Mouse (Mus musculus) MEL (cell line): ENCODE data around the gene Cblc.

Experiments
- CTCF ChIP-seq, 3 experiments: IDR thresholded peaks in 2 of 3; conservative IDR thresholded peaks in 1 of 3; 2 replicates each; pipeline ENCODE4 v1.5.1; 2011 to 2012; ENCODE audit warnings: low read length in 3 of 3, low read depth in 2 of 3, mild to moderate bottlenecking in 2 of 3, improper control_type of control experiment in 1 of 3, inconsistent platforms in 1 of 3, mixed read lengths in 1 of 3, moderate library complexity in 1 of 3; ENCODE audit not compliant: control insufficient read depth in 1 of 3, insufficient read depth in 1 of 3, poor library complexity in 1 of 3, severe bottlenecking in 1 of 3
- EP300 ChIP-seq, 2 experiments: IDR thresholded peaks; 2 replicates each; pipeline ENCODE4 v1.6.1; 2011; ENCODE audit warnings: improper control_type of control experiment in 2 of 2, low read length in 2 of 2, low read depth in 1 of 2, mild to moderate bottlenecking in 1 of 2
- ETS1 ChIP-seq: IDR thresholded peaks from 2 replicates; pipeline ENCODE4 v1.6.1; 2012; ENCODE audit warnings: low read depth, mild to moderate bottlenecking, inconsistent platforms, low read length, improper control_type of control experiment, moderate library complexity
- KAT2A ChIP-seq: conservative IDR thresholded peaks from 2 replicates; pipeline ENCODE4 v1.6.1; 2012; ENCODE audit warnings: low read depth, low read length, improper control_type of control experiment, inconsistent platforms
- POLR2A ChIP-seq, 2 experiments: IDR thresholded peaks; 2 replicates each; pipeline ENCODE4 v1.6.1; 2011 to 2012; ENCODE audit warnings: low read length in 2 of 2, mild to moderate bottlenecking in 2 of 2, control low read depth in 1 of 2, improper control_type of control experiment in 1 of 2, low read depth in 1 of 2, moderate library complexity in 1 of 2; ENCODE audit not compliant: control insufficient read depth in 1 of 2, insufficient read depth in 1 of 2, poor library complexity in 1 of 2
- POLR2AphosphoS2 ChIP-seq: IDR thresholded peaks from 2 replicates; pipeline ENCODE4 v1.6.1; 2011; ENCODE audit warnings: low read length, improper control_type of control experiment
- TCF12 ChIP-seq: IDR thresholded peaks from 2 replicates; pipeline ENCODE4 v1.6.1; 2014; ENCODE audit warnings: low read depth, mild to moderate bottlenecking, inconsistent platforms, low read length, improper control_type of control experiment, moderate library complexity
- ZC3H11A ChIP-seq: IDR thresholded peaks from 2 replicates; pipeline ENCODE4 v1.6.1; 2012; ENCODE audit warnings: low read depth, mild to moderate bottlenecking, inconsistent platforms, low read length, improper control_type of control experiment
- ZKSCAN1 ChIP-seq: IDR thresholded peaks from 2 replicates; pipeline ENCODE4 v1.6.1; 2012; ENCODE audit warnings: low read depth, mild to moderate bottlenecking, inconsistent platforms, low read length, improper control_type of control experiment, moderate library complexity

GRCm38 (mm10) chr7:19742468-19742867, 54.1 kb downstream of the Cblc start:
- TF ChIP-seq POLR2A (IDR thresholded peaks at IDR 0.05; ENCODE audit: control insufficient read depth in 1 of 2, insufficient read depth in 1 of 2, low read depth in 1 of 2, low read length in 2 of 2, poor library complexity in 1 of 2): no peak
- TF ChIP-seq CTCF (IDR thresholded peaks at IDR 0.05 in 2 of 3, conservative IDR thresholded peaks at IDR 0.05 in 1 of 3; ENCODE audit: control insufficient read depth in 1 of 3, insufficient read depth in 1 of 3, low read depth in 2 of 3, low read length in 3 of 3, poor library complexity in 1 of 3, severe bottlenecking in 1 of 3): no peak
- TF ChIP-seq ZKSCAN1: no peak
- TF ChIP-seq KAT2A: no peak
- TF ChIP-seq TCF12: no peak
- TF ChIP-seq EP300 (IDR thresholded peaks at IDR 0.05; ENCODE audit: low read depth in 1 of 2, low read length in 2 of 2): no peak
- TF ChIP-seq ZC3H11A: no peak
- no peak for TF ChIP-seq ETS1
- no peak for TF ChIP-seq POLR2AphosphoS2
